In genomic region chr7:141524760-141525579, GRCm38 (mm10) we compare ENCODE assay signal across 8 mouse cellular contexts. TPM values are rescaled to one million over a fixed set of nuclear protein-coding genes. Genes with fewer than 3 reads are reported as not detected.
DNase-seq lines count a peak whose midpoint lies in the region; ATAC-seq lines count a peak whose summit lies in the region.

No protein-coding gene starts in this region.

- H3K4me1 ChIP-seq in intestine, embryonic 16.5 days (ENCODE audit: control insufficient read depth, insufficient read depth, low read length) = no peaks in the 10 kb centered on the region
- no peaks in the 10 kb centered on the region for H3K4me1 ChIP-seq in midbrain, embryonic 12.5 days

- no peaks in the 10 kb centered on the region for H3K36me3 ChIP-seq in intestine, embryonic 16.5 days (ENCODE audit: control insufficient read depth, insufficient read depth, low read length)
- peaks cover 45% of the 10 kb centered on the region for H3K36me3 ChIP-seq in midbrain, embryonic 12.5 days

- whole genome bisulfite sequencing in intestine, embryonic 16.5 days = 55% methylated on average over 6 of the region's 6 CpGs
- WGBS in midbrain, embryonic 12.5 days = 60% methylated on average over 6 of the region's 6 CpGs

- H3K9ac ChIP-seq in intestine, embryonic 16.5 days (ENCODE audit: low read depth, low read length) = no peak overlapping the region
- H3K9ac ChIP-seq in midbrain, embryonic 12.5 days (replicated peaks) = no peak overlapping the region

- H3K27ac ChIP-seq in intestine, embryonic 16.5 days (ENCODE audit: low read length) = no peak overlapping the region
- H3K27ac ChIP-seq in midbrain, embryonic 12.5 days (replicated peaks) = no peak overlapping the region

- H3K27me3 ChIP-seq in intestine, embryonic 16.5 days (replicated peaks; ENCODE audit: control insufficient read depth, insufficient read depth, low read length) = no peaks in the 10 kb centered on the region
- no peaks in the 10 kb centered on the region for H3K27me3 ChIP-seq in midbrain, embryonic 12.5 days

- DNase-seq in urinary bladder, adult 18-20 months (ENCODE audit: low spot score in 2 of 2) = peak; percentile 40 to 62
- no peak for DNase-seq in urinary bladder, adult 2 months (ENCODE audit: low spot score)
- peak; percentile 88 for DNase-seq in embryo, embryonic 10 days (ENCODE audit: low spot score)
- DNase-seq in gastrocnemius, postnatal 10 days = peak; percentile 64
- DNase-seq in left cerebral cortex, postnatal 36 days (ENCODE audit: low spot score in 2 of 2) = peak; percentile 57 to 67
- peak; percentile 60 for DNase-seq in skeletal muscle tissue, adult 2 months (ENCODE audit: low read depth, low spot score)

- intact Hi-C loops in left cerebral cortex, postnatal 36 days (cut with DNase I) = loop anchor here (2.0 kb wide), 2 partner anchors 44 to 116 kb away; no protein-coding TSS in a partner anchor

- no peaks in the 10 kb centered on the region for H3K9me3 ChIP-seq in intestine, embryonic 16.5 days (ENCODE audit: control insufficient read depth, low read length)
- H3K9me3 ChIP-seq in midbrain, embryonic 12.5 days = no peaks in the 10 kb centered on the region

- ATAC-seq in intestine, embryonic 16.5 days = peak; percentile 81
- ATAC-seq in midbrain, embryonic 12.5 days (ENCODE audit: low FRiP score, low read depth) = peak; percentile 77

- no peak overlapping the region for H3K4me2 ChIP-seq in intestine, embryonic 16.5 days (ENCODE audit: low read depth, low read length)
- H3K4me2 ChIP-seq in midbrain, embryonic 12.5 days (replicated peaks) = no peak overlapping the region

- no peak overlapping the region for H3K4me3 ChIP-seq in intestine, embryonic 16.5 days (ENCODE audit: low read length)
- H3K4me3 ChIP-seq in midbrain, embryonic 12.5 days = no peak overlapping the region

RNA-seq across cellular contexts. Expression of gene Chid1, which starts 14.7 kb away (rescaled TPM):
- polyA plus RNA-seq in urinary bladder, adult 2 months (2012; rRNA removed) = 28.5 and 32.0 TPM in 2 replicates
- total RNA-seq in gastrocnemius, postnatal 10 days (2021) = 10 to 100 TPM; 22.7 to 22.8 TPM
- polyA plus RNA-seq in intestine, embryonic 16.5 days (2015; fragmentation: Nextera tagmentation; extraction: Ambion mirVana) = 69.8 and 76.5 TPM in 2 replicates
- 10 to 100 TPM; 67.2 to 68.4 TPM for total RNA-seq in left cerebral cortex, postnatal 36 days (2021)
- polyA plus RNA-seq in midbrain, embryonic 12.5 days (2016; fragmentation: Nextera tagmentation; extraction: Ambion mirVana) = 29.3 and 30.2 TPM in 2 replicates

RNA-seq across cellular contexts. Expression of gene Ap2a2, which starts 37.0 kb away (rescaled TPM):
- 19.8 and 32.9 TPM in 2 replicates for polyA plus RNA-seq in urinary bladder, adult 2 months (2012; rRNA removed)
- 10 to 100 TPM; 45.1 to 48.9 TPM for total RNA-seq in gastrocnemius, postnatal 10 days (2021)
- polyA plus RNA-seq in intestine, embryonic 16.5 days (2015; fragmentation: Nextera tagmentation; extraction: Ambion mirVana) = 89.4 and 103 TPM in 2 replicates
- 100 to 1,000 TPM; 199 to 214 TPM for total RNA-seq in left cerebral cortex, postnatal 36 days (2021)
- 109 and 113 TPM in 2 replicates for polyA plus RNA-seq in midbrain, embryonic 12.5 days (2016; fragmentation: Nextera tagmentation; extraction: Ambion mirVana)

RNA-seq across cellular contexts. Expression of gene Tspan4, which starts 49.9 kb away (rescaled TPM):
- 161 and 196 TPM in 2 replicates for polyA plus RNA-seq in urinary bladder, adult 2 months (2012; rRNA removed)
- total RNA-seq in gastrocnemius, postnatal 10 days (2021) = 10 to 100 TPM; 18.6 to 21.0 TPM
- polyA plus RNA-seq in intestine, embryonic 16.5 days (2015; fragmentation: Nextera tagmentation; extraction: Ambion mirVana) = 58.2 and 59.2 TPM in 2 replicates
- total RNA-seq in left cerebral cortex, postnatal 36 days (2021) = 10 to 100 TPM; 14.2 to 20.0 TPM
- polyA plus RNA-seq in midbrain, embryonic 12.5 days (2016; fragmentation: Nextera tagmentation; extraction: Ambion mirVana) = 25.3 and 32.6 TPM in 2 replicates

RNA-seq across cellular contexts. Expression of gene Polr2l, which starts 50.0 kb away (rescaled TPM):
- 41.8 and 48.1 TPM in 2 replicates for polyA plus RNA-seq in urinary bladder, adult 2 months (2012; rRNA removed)
- 10 to 100 TPM; 43.4 to 49.0 TPM for total RNA-seq in gastrocnemius, postnatal 10 days (2021)
- 50.9 and 57.1 TPM in 2 replicates for polyA plus RNA-seq in intestine, embryonic 16.5 days (2015; fragmentation: Nextera tagmentation; extraction: Ambion mirVana)
- 10 to 100 TPM; 38.0 to 40.1 TPM for total RNA-seq in left cerebral cortex, postnatal 36 days (2021)
- 73.8 and 75.0 TPM in 2 replicates for polyA plus RNA-seq in midbrain, embryonic 12.5 days (2016; fragmentation: Nextera tagmentation; extraction: Ambion mirVana)

RNA-seq across cellular contexts. Expression of gene Cd151, which starts 57.8 kb away (rescaled TPM):
- polyA plus RNA-seq in urinary bladder, adult 2 months (2012; rRNA removed) = 280 and 288 TPM in 2 replicates
- total RNA-seq in gastrocnemius, postnatal 10 days (2021) = 10 to 100 TPM; 77.7 to 88.5 TPM
- polyA plus RNA-seq in intestine, embryonic 16.5 days (2015; fragmentation: Nextera tagmentation; extraction: Ambion mirVana) = 30.6 and 30.8 TPM in 2 replicates
- total RNA-seq in left cerebral cortex, postnatal 36 days (2021) = 10 to 100 TPM; 30.9 to 35.4 TPM
- polyA plus RNA-seq in midbrain, embryonic 12.5 days (2016; fragmentation: Nextera tagmentation; extraction: Ambion mirVana) = 14.8 and 15.6 TPM in 2 replicates
